Mouse (Mus musculus) G1E-ER4 (cell line): ENCODE data around the gene Epha10. TPM values are rescaled to one million over a fixed set of nuclear protein-coding genes. Genes with fewer than 3 reads are reported as not detected.

ENCODE experiments used
- GATA1 ChIP-seq: IDR thresholded peaks from one replicate; pipeline ENCODE4 v1.8.0; 2012; ENCODE audit warnings: low read length, inconsistent platforms
- polyA plus RNA-seq: library from polyadenylated mRNA; stranded (reverse); fragments of >175 nt; gene quantifications from 2 replicates; pipeline ENCODE4 v1.2.3, GENCODE M21; 2012

Gene Epha10
- polyA plus RNA-seq: not detected in 2 replicates

- no peak for TF ChIP-seq GATA1
Measured at GRCm38 (mm10) chr4:124880599-124880998, at the start of gene Epha10. Gene Epha10 (plus strand): TSS chr4:124880899.

- TF ChIP-seq GATA1: no peak
Measured at GRCm38 (mm10) chr4:124832796-124833195, 47.9 kb upstream of the Epha10 start.

GRCm38 (mm10) chr4:124838035-124838700 lies 42.5 kb upstream of the Epha10 start:
- TF ChIP-seq GATA1: no peak

- TF ChIP-seq GATA1: no peak
Measured at GRCm38 (mm10) chr4:124840998-124841397, 39.7 kb upstream of the Epha10 start.

GRCm38 (mm10) chr4:124843493-124843892 lies 37.2 kb upstream of the Epha10 start:
- TF ChIP-seq GATA1: no peak

- TF ChIP-seq GATA1: no peak
Measured at GRCm38 (mm10) chr4:124847573-124847972, 33.1 kb upstream of the Epha10 start.

- no peak for TF ChIP-seq GATA1
Measured at GRCm38 (mm10) chr4:124849631-124850260, 31.0 kb upstream of the Epha10 start.

GRCm38 (mm10) chr4:124850261-124850913 lies 30.3 kb upstream of the Epha10 start, which contains the start of gene Yrdc:
Gene Yrdc (plus strand): TSS chr4:124850679.
- TF ChIP-seq GATA1: no peak

GRCm38 (mm10) chr4:124850933-124851658 lies 29.6 kb upstream of the Epha10 start, which contains the start of gene 1110065P20Rik:
Gene 1110065P20Rik (minus strand): TSS chr4:124851196.
- TF ChIP-seq GATA1: no peak

- TF ChIP-seq GATA1: no peak
Measured at GRCm38 (mm10) chr4:124856294-124856693, 24.4 kb upstream of the Epha10 start.

- TF ChIP-seq GATA1: no peak
Measured at GRCm38 (mm10) chr4:124858370-124858769, 22.3 kb upstream of the Epha10 start.

GRCm38 (mm10) chr4:124860446-124860845 lies 20.3 kb upstream of the Epha10 start:
- TF ChIP-seq GATA1: no peak

- TF ChIP-seq GATA1: no peak
Measured at GRCm38 (mm10) chr4:124861283-124862188, 19.2 kb upstream of the Epha10 start, which contains the start of gene Maneal. Gene Maneal (minus strand): TSS chr4:124862171.

- no peak for TF ChIP-seq GATA1
Measured at GRCm38 (mm10) chr4:124872719-124873118, 8.0 kb upstream of the Epha10 start.

- no peak for TF ChIP-seq GATA1
Measured at GRCm38 (mm10) chr4:124881341-124881908, 726 bp downstream of the Epha10 start.
